Mouse (Mus musculus) cerebellum, postnatal 36 days (tissue): ENCODE measurements at regions not wholly inside any gene's neighbourhood (a gene's known extent, or its start where the extent isn't known, plus 50 kb on each side); places are given as distances from the start of the nearest gene placed in this dataset.

Experiments
- DNase-seq, 2 experiments: peaks; one replicate each; pipeline ENCODE4 v3.0.0; 2021 to 2022; ENCODE audit warnings: mixed read lengths in 2 of 2

GRCm38 (mm10) chr4:5206394-5207099 lies 413.4 kb upstream of the Impad1 start:
- DNase-seq = peak in 1 of 2 experiments; percentile 5

- no peak for DNase-seq
These were observed 412.4 kb upstream of the Impad1 start for GRCm38 (mm10) chr4:5205328-5206208.

GRCm38 (mm10) chr4:5194272-5194671 lies 401.1 kb upstream of the Impad1 start:
- no peak for DNase-seq

- DNase-seq = no peak
These were observed 388.4 kb upstream of the Impad1 start for GRCm38 (mm10) chr4:5181591-5181990.

GRCm38 (mm10) chr4:5178991-5179693 lies 386.0 kb upstream of the Impad1 start:
- peak; percentile 35 to 40 for DNase-seq

- no peak for DNase-seq
These were observed 372.1 kb upstream of the Impad1 start for GRCm38 (mm10) chr4:5165263-5165662.

GRCm38 (mm10) chr4:5160931-5161330 lies 367.8 kb upstream of the Impad1 start:
- no peak for DNase-seq

- no peak for DNase-seq
These were observed 337.6 kb upstream of the Impad1 start for GRCm38 (mm10) chr4:5130726-5131125.

GRCm38 (mm10) chr4:5126059-5126458 lies 332.9 kb upstream of the Impad1 start:
- no peak for DNase-seq

GRCm38 (mm10) chr4:5098411-5098810 lies 305.3 kb upstream of the Impad1 start:
- no peak for DNase-seq

- no peak for DNase-seq
These were observed 285.6 kb upstream of the Impad1 start for GRCm38 (mm10) chr4:5078723-5079122.

- DNase-seq = no peak
These were observed 281.6 kb upstream of the Impad1 start for GRCm38 (mm10) chr4:5074754-5075153.

GRCm38 (mm10) chr4:5071243-5071642 lies 278.1 kb upstream of the Impad1 start:
- no peak for DNase-seq

GRCm38 (mm10) chr4:5059290-5059955 lies 266.3 kb upstream of the Impad1 start:
- DNase-seq = no peak

- no peak for DNase-seq
These were observed 236.8 kb upstream of the Impad1 start for GRCm38 (mm10) chr4:5029929-5030328.

- DNase-seq = no peak
These were observed 194.3 kb upstream of the Impad1 start for GRCm38 (mm10) chr4:4987491-4987890.

- no peak for DNase-seq
These were observed 190.5 kb upstream of the Impad1 start for GRCm38 (mm10) chr4:4983474-4984194.

GRCm38 (mm10) chr4:4971800-4972319 lies 178.7 kb upstream of the Impad1 start:
- DNase-seq = no peak

- no peak for DNase-seq
These were observed 155.8 kb upstream of the Impad1 start for GRCm38 (mm10) chr4:4948956-4949355.

- DNase-seq = no peak
These were observed 151.3 kb upstream of the Impad1 start for GRCm38 (mm10) chr4:4944498-4944897.

- DNase-seq = no peak
These were observed 132.6 kb upstream of the Impad1 start for GRCm38 (mm10) chr4:4925741-4926140.

- DNase-seq = peak; percentile 3 to 10
These were observed 127.1 kb upstream of the Impad1 start for GRCm38 (mm10) chr4:4920256-4920655.
